Mouse (Mus musculus): ENCODE measurements around the gene Mrpl22. TPM values are rescaled to one million over a fixed set of nuclear protein-coding genes. Genes with fewer than 3 reads are reported as not detected.

The Mrpl22 gene
- polyA plus RNA-seq (2012; rRNA removed) = 77.5 and 91.2 TPM in 2 replicates

DNA sequence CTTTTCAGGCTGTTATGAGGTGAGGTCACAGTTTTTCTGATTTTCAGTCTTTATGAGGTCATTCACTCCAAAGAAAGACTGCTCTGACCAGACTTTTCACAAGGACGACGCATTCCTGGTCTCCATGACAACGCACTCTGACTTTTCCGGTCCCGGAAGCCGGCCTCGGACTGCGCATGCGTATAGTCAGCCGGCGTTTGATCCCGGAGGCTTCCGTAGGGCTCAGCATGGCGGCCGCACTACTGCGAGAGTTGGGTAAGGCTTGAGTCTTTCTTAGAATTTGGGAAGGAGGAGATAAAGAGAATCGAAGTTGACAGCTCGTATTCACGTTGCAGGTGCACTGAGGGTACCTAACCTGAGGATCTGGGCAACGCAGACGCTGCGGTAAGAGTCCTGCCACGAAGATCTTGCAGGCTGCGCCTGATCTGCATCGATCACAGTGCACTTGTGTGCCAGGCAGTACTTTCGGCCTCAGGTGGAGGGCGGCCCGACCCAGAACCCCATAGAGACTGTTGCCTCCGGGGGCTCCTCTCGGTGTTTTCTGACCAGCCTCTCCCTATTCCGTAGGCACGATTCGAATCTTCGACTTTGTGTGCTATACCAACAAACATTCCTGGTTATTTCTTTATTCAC, at the start of gene Mrpl22:
Gene Mrpl22 (plus strand): TSS at position 203 of the 633 bp plus-strand sequence.

DNA sequence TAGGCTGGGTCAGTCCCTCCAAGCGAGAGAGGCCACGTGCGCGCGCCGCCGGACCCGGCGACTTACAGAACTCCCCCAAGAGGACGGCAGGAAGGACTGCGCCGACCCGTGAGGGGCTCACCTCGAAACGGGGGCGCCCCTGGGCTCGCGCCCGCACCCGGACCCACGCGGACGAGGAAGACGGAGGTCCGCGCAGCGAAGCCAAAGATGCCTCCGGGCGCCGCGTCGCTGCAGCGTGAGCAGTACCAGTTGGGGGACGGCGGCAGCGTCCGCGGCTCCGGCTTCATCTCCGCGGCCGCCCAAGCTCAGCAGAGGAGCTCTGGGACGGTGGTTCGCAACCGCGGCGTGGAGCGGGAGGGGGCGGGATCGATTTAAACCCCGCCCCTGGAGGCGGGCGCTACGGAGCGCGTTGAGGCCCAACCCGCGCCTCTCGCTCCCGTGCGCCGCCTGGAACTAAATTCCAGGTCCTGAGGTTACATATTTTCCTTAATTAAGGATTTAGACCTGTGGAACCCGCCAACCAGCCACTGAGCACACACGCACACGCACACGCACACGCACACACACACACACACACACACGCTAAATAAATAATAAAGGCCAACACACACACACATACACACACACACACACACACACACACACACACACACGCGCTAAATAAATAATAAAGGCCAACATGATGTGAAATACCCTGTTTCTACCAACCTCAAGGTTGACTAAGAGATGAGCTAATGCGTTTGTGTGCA, 3.1 kb upstream of the Mrpl22 start, which contains the start of gene Gemin5:
Gene Gemin5 (minus strand): TSS at position 373 of the 749 bp plus-strand sequence.

DNA sequence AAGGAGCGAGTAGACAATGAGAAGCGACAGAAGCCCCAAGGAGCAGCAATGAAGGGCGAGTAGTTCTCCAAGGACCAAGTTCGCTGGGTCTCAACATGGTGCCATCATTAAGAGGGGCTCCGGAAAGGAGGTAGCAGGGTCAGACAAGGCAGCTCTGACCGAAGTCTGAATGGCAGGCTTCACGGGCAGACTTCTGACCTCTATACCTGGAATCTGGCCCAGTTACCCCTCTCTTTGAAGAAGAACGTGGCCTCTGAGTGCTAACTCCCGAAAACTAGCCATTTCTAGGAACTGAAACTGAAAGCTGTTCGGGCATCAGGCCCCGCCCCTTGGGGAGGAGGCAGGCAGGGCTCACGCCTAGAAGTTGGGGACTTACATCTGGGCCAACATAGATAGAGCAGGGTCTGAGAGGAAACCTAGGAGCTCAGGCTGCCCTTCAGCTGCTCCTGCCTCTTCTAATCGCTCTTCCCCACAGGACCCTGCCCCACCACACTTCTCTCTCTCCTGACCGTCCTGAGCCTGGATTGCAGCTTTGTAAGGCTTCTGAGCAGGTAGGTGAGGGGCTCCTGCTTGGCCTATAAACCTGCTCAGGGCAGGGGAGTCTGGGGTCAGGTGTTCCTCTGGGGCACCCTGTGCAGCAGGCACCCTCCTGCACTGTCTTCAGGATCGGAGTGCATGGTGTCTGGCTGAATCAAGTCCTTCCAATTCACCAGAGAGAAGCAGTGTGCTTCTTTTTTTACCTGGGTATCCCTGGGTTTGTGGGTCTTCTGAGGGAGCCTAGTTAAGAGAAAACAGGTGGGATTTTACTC, 28.0 kb downstream of the Mrpl22 start, which contains the start of the genes Igtp and Irgm2:
Gene Igtp (plus strand): TSS at position 328 of the 809 bp plus-strand sequence.
Gene Irgm2 (plus strand): TSS at position 390 of the 809 bp plus-strand sequence.

Other genes with a start within 250 kb of the Mrpl22 start
- 45.5 and 48.0 TPM in 2 replicates for gene Larp1, start 162.6 kb upstream of the Mrpl22 start, polyA plus RNA-seq (2012; rRNA removed)
- not detected in 2 replicates for gene Gm12248, start 78.5 kb upstream of the Mrpl22 start, polyA plus RNA-seq (2012; rRNA removed)
- gene Cnot8, start 67.5 kb upstream of the Mrpl22 start, polyA plus RNA-seq (2012; rRNA removed) = 107 and 111 TPM in 2 replicates
- gene Gemin5, start 3.1 kb upstream of the Mrpl22 start, polyA plus RNA-seq (2012; rRNA removed) = 11.3 and 12.1 TPM in 2 replicates
- 2.6 and 4.7 TPM in 2 replicates for gene Igtp, start 27.9 kb downstream of the Mrpl22 start, polyA plus RNA-seq (2012; rRNA removed)
- gene Irgm2, start 28.0 kb downstream of the Mrpl22 start, polyA plus RNA-seq (2012; rRNA removed) = 2.0 and 2.4 TPM in 2 replicates
- 0.04 and 0.05 TPM in 2 replicates for gene 4930438A08Rik, start 103.1 kb downstream of the Mrpl22 start, polyA plus RNA-seq (2012; rRNA removed)
- 62.8 and 69.6 TPM in 2 replicates for gene Zfp692, start 135.4 kb downstream of the Mrpl22 start, polyA plus RNA-seq (2012; rRNA removed)
- 35.2 and 38.3 TPM in 2 replicates for gene Zfp672, start 158.7 kb downstream of the Mrpl22 start, polyA plus RNA-seq (2012; rRNA removed)
- 38.0 and 39.2 TPM in 2 replicates for gene Sh3bp5l, start 159.1 kb downstream of the Mrpl22 start, polyA plus RNA-seq (2012; rRNA removed)
- 0.11 and 0.13 TPM in 2 replicates for gene Lypd8, start 207.4 kb downstream of the Mrpl22 start, polyA plus RNA-seq (2012; rRNA removed)
- not detected in 2 replicates for gene 1810065E05Rik, start 249.4 kb downstream of the Mrpl22 start, polyA plus RNA-seq (2012; rRNA removed)

Data from central nervous system, embryonic 14 days (tissue).